Mouse (Mus musculus) left cerebral cortex, adult 8-10 months (tissue): Measurements from ENCODE around the gene Zfyve27. TPM values are rescaled to one million over a fixed set of nuclear protein-coding genes. Genes with fewer than 3 reads are reported as not detected.

Experiments used
- DNase-seq, 2 experiments: peaks; one replicate each; pipeline ENCODE4 v3.0.0; 2022; ENCODE audit warnings: low spot score in 2 of 2
- total RNA-seq, 4 experiments: library from RNA; stranded (reverse); gene quantifications; 2 replicates each; pipeline ENCODE4 v1.2.4; 2022

The Zfyve27 gene
- total RNA-seq, 4 experiments from 2014 or later, result 78.2 to 101 (median 83.5) TPM

DNA sequence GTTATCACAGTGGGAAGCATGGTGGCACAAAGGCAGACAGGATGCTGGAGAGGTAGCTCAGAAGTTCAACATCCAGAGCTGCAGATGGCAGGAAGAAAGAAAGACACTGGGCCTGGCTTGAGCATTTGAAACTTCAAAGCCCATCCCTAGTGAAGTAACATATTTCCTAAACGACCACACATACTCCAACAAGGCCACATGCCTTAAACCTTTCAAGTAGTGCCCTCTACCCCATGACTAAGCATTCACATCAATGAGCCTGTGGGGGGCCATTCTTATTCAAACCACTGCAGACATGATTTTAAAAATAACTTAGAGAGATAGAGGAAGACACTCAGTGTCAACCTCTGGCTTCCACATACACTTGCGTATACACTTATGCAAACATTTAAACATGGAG is 21.0 kb upstream of the Zfyve27 start:
- DNase-seq, result no peak

DNA sequence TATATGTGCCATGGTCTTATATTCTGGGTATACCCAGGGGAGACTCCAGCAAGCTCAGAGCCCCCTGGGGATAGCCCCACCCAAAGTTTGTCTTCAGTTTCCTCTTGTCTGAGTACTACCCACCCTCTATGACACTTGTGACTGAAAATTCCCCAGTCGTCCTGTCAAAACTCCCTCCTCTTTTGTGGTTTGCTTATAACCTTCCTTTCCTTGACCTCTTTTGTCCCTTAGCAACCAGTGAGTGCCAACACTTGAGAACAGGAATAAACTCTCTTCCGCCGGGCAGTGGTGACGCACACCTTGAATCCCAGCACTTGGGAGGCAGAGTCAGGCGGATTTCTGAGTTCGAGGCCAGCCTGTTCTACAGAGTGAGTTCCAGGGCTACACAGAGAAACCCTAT is 19.7 kb upstream of the Zfyve27 start:
- no peak for DNase-seq

DNA sequence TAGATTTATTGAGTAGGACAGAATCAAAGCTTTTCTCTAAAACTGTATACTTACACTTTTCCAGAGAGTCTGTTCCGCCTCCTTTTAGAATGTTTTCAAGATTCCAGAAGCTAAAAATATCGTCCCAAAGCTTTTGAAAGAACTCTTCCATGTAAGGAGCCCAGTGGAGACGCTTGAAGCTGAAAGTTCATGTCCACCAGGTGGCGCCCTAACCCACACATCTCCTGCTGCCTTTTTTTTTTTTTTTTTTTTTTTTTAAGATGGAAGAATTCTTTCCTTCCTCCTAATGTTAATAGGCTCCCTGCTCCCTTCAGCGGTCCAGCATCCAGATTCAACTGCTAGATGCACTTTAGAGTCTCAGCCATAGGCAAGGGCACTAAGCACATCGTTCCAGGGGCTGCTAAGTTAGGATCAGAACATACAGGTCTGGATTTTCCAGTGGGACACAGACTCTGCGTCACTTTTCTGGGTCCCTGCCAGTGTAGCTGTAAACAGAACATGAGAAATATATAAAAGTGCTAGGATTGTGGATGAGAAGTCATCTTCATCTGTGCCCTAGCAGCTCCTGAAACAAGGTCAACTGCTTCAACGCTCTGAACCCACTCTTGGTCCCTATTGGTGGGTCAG is 19.1 kb upstream of the Zfyve27 start:
- DNase-seq, result peak; percentile 60 to 78

DNA sequence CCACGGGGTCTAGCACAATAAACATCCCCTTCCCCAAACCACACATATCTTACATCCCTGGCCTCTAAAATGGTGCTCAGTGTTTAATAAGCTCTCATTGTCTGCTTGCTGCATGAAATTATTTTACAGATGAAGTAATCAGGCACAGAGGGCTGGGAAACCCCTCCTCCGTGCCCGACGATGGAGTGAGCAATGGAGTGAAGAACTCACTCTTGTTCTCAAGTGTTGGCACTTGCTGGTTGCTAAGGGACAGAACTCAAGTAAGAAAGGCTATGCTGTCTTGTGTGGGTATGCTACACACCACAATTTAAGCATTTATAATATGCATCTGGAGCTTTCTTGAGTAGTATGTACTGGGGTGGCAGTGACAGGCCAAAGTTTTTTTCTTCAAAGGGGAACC is 18.5 kb upstream of the Zfyve27 start:
- no peak for DNase-seq

DNA sequence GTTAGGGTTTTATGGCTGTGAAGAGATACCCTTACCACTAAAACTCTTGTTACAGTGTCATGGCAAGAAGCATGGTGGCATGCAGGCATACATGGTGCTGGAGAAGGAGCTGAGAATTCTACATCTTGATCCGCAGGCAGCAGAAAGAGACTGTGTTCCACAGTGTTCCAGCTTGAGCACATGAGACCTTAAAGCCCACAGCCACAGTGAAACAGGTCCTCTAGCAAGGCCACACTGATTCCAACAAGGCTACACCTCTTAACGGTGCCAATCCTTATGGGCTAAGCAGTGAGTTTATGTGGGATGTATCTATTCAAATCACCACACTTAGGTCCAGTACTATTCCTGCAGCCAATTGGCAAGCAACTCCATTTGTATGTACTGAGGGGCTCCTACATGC is 18.0 kb upstream of the Zfyve27 start:
- DNase-seq, result no peak

DNA sequence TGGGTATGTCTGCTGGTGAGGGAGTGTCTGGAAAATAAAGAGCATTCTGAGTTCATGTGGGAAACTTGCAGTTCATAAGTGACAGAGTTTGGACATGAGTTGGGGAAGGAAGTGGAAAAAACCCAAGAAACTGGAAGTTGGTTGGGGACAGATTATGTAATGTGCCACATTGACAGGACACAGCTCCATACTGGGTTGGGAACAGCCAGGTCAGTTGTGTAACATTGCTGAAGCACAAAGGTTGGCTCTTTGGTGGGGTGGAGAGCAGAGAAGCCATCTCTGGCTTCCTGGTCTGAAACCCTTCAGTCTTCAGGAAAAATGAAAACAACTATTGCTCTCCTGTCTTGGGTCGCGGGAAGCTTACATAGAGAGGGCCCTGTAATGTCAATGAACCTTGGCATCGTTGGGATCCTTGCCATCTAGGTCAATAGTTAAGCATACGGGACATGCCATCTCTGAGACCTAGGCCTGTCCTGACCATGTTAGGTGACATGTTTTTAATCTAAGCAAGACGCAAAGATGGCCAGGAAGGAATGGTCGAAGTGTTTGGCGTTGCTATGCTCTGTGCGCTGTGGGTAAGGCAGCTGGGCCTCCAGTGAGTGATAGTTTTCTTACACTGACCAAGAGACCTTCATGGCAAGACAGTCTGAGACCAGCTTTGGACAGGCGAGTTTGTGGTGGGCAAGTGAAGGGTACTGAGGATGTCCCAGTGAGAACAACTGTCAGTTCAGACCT is 17.3 kb upstream of the Zfyve27 start:
- no peak for DNase-seq

DNA sequence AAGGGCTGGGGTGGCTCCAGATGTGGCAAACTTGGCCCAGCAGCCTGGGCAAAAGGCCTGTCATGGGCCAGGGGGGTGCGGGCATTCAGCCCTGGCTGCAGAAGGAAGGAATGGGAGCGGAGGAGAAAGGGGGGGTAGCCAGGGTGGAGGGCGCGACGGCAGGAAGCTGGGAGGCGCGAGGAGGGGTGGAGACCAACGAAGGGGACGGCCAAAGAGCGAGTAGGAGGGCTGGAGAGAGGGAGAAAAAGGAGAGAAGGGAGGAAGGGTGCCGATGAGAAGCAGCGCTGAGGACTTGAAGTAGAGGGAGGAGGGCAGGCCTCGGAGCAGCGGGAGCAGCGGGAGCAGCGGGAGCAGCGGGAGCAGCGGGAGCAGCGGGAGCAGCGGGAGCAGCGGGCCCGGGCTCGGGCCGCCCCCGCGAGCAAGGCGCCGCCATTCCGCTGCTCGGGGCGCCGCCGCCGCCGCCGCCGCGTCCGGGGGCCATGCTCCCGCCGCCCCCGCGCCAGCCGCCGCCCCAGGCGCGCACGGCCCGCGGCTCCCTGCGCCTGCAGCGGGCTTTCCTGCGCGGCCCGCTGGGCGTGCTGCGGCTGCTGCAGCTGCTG is 16.5 kb upstream of the Zfyve27 start, which contains the start of gene Marveld1:
TSS of gene Marveld1 (plus strand) at position 231 of the 599 bp plus-strand sequence.
- no peak for DNase-seq

DNA sequence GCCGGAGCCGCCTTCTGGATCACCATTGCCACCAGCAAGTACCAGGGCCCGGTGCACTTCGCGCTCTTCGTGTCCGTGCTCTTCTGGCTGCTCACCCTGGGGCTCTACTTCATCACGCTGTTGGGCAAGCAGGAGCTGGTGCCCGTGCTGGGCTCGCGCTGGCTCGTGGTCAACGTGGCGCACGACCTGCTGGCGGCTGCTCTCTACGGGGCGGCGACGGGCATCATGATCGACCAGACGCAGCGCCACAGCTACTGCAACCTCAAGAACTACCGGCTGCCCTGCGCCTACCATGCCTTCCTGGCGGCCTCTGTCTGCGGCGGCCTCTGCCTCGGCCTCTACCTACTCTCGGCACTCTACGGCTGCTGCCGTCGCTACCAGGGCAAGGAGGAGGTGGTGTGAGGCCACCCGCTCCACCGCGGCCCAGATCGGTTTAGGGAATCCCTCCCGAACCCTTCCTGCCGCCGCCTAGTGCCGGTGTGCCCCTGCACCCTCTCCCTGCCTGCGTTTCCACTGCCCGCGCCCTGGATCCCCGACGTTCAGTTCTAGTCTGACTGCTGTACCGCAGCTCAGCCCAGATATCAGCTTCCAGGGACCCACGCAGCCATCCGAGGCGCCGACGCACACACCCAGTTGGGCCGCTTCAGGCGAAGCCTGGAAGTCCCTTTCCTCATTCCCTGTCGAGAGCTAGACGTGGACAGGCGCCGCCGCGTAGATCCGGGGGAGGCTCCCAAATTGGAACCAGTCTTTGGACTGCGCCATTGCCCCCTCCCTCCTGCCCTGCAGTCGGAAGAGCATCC is 15.8 kb upstream of the Zfyve27 start:
- peak in 1 of 2 experiments; percentile 72 for DNase-seq

DNA sequence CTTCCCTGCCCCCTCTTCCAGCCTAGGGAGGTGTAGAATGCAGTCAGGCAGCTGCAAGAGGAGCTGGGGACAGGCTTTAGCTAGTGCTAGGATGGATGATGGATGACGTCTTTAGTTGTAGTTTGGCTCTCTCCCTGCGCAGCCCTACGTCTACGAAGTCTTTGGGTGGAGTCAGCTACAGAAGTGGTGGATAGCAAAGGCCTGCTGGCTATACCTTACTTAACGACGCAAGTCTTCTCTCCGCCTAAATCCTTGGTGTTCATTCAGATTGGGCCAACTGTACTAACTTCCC is 15.2 kb upstream of the Zfyve27 start:
- DNase-seq, result no peak

DNA sequence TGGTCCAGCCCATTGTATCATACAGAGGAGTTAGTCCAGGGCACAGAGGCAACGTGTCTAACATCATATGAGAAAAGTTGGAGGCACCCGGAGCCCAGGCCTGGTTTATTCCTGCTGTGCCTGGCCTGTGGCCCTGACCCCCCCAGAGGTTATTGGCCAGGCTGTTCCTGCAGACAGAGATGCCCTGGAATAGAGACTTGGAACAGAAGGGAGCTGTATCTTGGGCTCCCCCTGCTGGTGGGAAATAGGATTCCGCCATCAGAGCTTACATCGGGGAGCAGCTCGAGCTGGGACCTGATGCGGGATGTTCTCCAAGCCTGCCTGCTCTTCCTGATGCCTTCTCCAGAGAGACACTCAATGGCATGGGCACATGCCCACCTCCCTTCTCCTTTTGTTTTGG is 11.8 kb upstream of the Zfyve27 start:
- peak; percentile 77 to 81 for DNase-seq

DNA sequence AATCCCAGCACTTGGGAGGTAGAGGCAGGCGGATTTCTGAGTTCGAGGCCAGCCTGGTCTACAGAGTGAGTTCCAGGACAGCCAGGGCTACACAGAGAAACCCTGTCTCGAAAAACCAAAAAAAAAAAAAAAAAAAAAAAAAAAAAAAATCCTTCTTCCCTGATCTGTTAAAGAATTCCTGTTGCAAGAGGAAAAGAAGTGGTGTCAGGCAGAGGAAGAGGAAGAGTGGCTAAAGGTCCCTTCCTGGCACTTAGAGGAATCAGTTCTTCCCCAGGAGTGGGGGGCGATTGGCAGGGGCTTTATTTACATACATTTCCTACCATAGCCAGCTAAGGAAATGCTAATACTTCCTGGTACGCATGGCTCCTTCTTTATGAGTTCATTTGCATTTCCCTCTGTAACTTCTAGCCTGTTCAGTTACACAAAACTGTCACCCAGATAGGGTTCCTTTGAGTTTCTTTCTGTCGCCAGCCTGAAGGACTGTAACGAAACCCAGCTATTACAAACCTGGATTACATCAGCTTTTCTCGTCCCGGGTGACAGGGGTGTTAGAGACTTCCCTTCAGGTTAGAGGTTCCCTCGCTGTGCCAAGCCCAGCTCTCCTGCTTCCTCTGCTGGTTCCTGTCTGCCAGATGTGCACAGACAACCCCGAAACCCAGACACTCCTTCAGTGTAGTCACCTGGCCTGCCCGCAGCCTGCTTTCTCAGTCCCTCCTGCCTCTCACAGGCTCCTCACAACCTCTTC is 6.1 kb upstream of the Zfyve27 start:
- DNase-seq, result no peak

DNA sequence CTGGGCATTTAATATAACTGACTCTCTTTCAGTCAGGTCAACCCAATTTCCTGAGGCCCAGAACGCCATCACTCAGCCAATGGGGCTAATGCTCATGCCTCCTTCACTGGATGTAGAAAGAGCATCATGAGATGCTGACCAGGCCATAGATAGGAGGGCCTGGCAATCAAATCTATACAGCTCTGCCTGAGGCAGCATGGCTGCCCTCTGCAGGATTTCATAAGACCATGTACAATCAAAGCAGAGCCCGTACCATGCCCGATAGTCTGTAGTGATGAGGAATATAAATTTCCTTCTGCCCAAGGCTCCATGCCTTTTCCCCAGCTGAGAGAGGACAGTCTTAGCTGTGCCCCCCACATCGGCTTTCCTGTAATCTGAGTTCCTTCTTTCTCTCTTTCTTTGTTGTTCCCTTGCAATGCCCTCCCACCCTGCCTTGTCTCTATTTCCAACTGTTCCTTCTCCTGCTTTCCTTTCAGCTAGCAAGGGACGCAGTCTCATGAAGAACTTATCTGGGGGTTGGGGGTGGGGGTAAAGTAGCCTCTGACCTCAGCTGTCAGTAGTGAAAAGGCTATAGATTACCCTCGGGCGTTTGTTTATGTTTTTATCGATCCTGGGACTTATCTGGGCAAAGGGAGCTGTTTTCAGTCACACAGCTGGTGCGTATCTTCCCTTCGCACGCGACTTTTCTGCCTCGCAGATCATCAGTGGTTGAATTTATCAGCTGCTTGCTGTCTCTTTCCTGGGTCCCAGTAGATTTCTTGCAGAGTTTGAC is 5.3 kb upstream of the Zfyve27 start:
- DNase-seq, result no peak

DNA sequence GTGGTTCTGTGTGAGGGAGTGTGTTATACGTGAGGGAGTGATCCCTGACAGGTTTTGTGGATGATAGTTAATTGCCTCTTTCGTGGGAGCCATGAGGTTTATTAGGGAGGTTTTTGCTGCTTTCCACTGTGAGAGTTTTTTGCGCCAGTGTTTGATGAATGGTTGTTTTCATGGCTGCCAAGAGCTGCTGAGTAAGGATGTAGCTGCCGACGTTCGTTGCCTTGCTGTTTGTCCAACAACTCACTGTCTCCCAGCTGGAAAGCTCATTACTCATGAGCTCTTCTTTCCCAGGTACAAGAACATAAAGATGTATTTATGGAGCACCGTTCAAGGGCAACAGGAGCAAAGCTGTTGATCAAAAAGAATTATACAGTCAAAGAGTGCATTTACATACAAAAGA is 437 bp downstream of the Zfyve27 start:
- DNase-seq, result no peak

DNA sequence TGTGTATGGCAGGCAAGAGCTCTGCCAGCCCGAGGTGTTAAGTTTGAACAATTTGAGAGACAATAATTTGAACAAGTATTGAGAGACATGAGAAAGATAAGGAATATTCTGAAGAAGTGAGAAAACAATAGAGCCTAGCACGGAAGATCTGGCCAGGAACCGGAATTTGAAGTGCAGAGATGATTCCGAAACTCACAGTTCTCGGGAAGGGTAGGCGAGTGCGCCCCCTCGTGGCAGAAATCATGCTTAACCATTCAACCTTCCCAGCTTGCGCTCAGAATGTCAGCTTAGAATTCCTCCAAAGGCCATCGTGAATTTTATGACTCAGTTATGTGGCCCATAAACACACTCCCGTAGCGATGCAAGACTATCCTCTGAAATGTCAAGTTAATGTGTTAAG is 2.4 kb downstream of the Zfyve27 start:
- peak in 1 of 2 experiments; percentile 91 for DNase-seq

DNA sequence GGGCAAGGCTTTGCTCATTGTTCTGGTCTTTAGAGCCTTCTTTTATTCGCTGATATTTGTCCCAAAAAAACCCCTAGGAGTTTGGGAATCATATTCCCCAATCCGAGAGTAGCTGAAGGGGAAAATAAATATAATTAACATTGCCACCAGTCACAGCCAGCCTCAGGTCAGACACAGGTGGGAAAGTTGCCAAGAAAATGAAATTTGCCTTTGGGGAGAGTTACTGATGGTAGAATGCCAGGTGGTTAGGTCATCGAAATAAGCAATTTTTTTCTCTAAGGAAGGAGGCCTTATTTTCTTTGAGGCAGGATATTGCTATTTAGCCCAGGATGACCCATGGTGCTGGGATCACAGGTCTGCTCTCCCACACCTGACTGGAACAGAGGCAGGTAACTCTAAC is 3.0 kb downstream of the Zfyve27 start:
- no peak for DNase-seq

DNA sequence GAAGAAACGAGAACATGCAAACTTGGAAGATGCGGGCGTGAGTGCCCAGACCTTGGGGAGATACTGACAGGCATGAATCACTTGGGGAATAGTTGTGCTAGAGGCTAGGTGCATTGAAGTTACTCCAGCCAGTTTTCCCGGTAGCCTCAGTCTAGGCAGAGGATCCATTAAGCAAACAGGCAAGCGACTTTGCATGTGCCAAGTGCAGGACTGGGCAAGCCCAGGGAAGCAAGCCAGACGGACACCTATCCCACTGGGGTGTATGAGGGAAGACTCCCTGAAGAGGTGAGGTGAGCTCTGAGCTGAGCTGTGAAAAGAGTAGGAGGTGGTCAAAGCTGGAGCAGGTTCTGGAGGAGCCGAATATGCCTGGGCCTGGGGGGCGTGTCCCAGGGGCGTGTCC is 3.7 kb downstream of the Zfyve27 start:
- no peak for DNase-seq

DNA sequence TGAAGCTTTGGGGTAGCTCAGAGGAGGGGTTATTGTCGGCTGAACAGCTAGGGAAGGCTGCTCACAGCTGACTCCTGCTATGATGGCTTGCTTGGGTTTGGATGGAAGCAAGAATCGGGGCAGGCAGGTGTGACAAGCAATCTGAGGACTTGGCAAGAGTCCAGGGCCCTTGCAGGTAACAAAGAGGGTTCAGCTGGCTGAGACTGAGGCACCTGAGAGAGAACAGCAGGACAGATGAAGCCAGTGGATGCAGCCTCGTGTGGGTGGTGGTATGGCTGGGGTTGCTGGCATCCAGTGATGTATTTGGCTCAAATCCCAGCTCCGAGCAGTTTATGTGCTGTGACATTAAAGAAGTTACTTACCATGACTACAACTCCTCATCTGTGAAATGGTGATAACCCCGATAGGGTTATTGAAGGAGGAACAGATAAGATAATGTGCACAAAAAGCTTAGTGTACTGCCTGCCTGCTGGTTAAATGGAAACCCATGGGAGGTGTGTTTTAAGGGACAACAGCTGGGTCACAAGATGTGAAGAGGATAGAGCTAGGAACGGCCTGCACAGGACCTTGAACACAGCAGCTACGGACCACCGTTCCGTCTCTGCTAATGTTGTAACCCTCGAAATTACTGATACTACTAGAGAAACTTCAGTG is 5.7 kb downstream of the Zfyve27 start:
- no peak for DNase-seq

DNA sequence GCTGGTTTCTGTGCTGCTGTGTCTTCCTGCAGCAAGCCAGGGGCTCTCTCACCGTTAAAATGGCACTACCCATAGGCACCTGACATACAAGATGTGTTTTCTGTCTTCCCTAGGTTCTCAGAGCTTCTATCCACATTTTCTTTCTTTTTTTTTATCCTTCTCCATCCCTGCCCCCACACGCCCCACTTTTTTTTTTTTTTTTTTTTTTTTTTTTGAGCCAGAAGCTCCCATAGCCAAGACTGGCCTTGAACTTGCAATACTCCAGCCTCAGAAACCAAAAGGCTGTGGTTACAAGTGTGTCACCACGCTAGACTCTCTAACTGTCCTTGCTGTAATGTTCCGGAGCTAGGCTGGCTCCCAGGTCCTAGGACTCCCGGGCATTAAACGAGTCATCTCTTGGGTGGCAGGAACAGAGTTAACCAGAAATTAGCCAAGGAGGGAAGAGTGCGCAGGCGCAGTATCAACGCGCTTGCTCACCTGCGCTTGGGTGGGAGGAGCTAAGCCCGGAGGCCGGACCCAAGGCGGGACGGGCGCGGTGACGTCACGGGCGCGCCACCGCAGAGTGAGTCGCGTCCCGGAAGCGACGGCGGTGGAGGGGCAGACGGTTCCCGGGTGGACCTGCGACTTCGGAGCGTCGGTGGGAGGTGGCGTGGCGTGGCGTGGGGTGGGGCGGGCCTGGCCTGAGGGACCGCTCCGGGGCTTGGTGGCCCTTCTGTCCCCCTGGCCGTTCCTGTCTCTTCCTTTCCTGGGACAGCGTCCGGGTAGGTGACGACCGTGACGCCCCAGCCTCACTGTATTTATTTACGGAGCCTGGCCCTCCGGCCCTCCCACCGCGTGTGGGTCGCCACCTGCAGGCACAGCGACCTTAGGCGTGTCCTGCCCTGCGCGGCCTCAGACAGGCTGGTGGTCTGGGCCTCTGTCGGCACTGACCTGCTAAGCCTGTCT is 6.5 kb downstream of the Zfyve27 start:
- DNase-seq, result peak; percentile 80 to 94

DNA sequence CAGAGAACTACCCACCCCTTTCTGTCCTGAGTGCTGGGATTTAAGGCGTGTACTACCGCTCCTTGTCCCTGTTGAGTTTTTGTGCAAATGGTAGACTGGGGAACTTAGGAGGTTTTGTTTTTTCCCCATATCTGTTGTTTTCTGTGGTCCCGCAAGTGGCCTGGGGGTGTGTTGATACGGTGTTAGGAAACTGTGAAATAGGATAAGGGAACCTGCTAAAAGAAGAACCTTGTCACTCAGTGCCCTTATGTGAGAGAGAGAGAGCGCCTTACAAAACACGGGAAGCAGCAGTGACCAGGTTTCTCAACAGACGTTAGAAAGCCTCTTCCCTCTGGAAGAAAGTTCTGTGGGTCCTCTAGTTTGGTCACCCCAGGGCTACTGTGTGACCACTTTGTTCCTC is 13.1 kb downstream of the Zfyve27 start:
- DNase-seq, result no peak
